Mouse (Mus musculus): ENCODE results near the gene Zc2hc1b. TPM values are rescaled to one million over a fixed set of nuclear protein-coding genes. Genes with fewer than 3 reads are reported as not detected.
"Not testable (repeated sequence)": the region's sequence is repeated elsewhere in the genome, so short reads cannot be mapped to it uniquely, and the experiment has no call there.

Zc2hc1b gene
- total and polyA plus RNA-seq, 3 experiments, result not detected

- Histone ChIP-seq H3K4me1 (ENCODE audit: control insufficient read depth, insufficient read depth, low read length) (no peaks in the 10 kb centered on the region), H3K36me3 (ENCODE audit: control insufficient read depth, insufficient read depth, low read length) (no peaks in the 10 kb centered on the region), H3K79me2 (replicated peaks; ENCODE audit: control insufficient read depth, insufficient read depth, low read length) (no peaks in the 10 kb centered on the region), H3K4me3 (no peak overlapping the region), H3K9ac (ENCODE audit: low read depth, low read length) (no peak overlapping the region), H3K27ac (no peak overlapping the region), H3K27me3 (ENCODE audit: control insufficient read depth, insufficient read depth, low read length) (no peaks in the 10 kb centered on the region)
- TF ChIP-seq EP300 (IDR thresholded peaks at IDR 0.05; ENCODE audit: insufficient read depth, low read depth, low read length) (no peak), CTCF (IDR thresholded peaks at IDR 0.05) (no peak), POLR2A (IDR thresholded peaks at IDR 0.05; ENCODE audit: insufficient read depth, low read depth, low read length) (no peak)
- 92% methylated on average over 1 of the region's 1 CpGs for WGBS
- intact Hi-C loops (cut with DNase I), result no loop called here
- DNase-seq, result no peak
Measured at GRCm38 (mm10) chr10:13199234-13199633, 21.4 kb upstream of the Zc2hc1b start.

GRCm38 (mm10) chr10:13196872-13197507, 19.2 kb upstream of the Zc2hc1b start:
- no peak for DNase-seq
- WGBS, result 66% methylated on average over 8 of the region's 8 CpGs
- H3K27ac ChIP-seq, result no peak overlapping the region
- H3K79me2 ChIP-seq (replicated peaks; ENCODE audit: control insufficient read depth, insufficient read depth, low read length), result no peaks in the 10 kb centered on the region
- intact Hi-C loops (cut with DNase I), result no loop called here
- H3K36me3 ChIP-seq (ENCODE audit: control insufficient read depth, insufficient read depth, low read length), result no peaks in the 10 kb centered on the region
- H3K4me1 ChIP-seq (ENCODE audit: control insufficient read depth, insufficient read depth, low read length), result no peaks in the 10 kb centered on the region; the same call in 1 of the 2 replicates
- TF ChIP-seq CTCF (IDR thresholded peaks at IDR 0.05) (no peak), EP300 (IDR thresholded peaks at IDR 0.05; ENCODE audit: insufficient read depth, low read depth, low read length) (no peak), POLR2A (IDR thresholded peaks at IDR 0.05; ENCODE audit: insufficient read depth, low read depth, low read length) (no peak)
- no peak overlapping the region for H3K9ac ChIP-seq (ENCODE audit: low read depth, low read length)
- no peak overlapping the region for H3K4me3 ChIP-seq
- no peaks in the 10 kb centered on the region for H3K27me3 ChIP-seq (ENCODE audit: control insufficient read depth, insufficient read depth, low read length)

GRCm38 (mm10) chr10:13193496-13193895, 15.7 kb upstream of the Zc2hc1b start:
- not testable (repeated sequence) for H3K79me2 ChIP-seq (replicated peaks; ENCODE audit: control insufficient read depth, insufficient read depth, low read length); DNase-seq; H3K27me3 ChIP-seq (ENCODE audit: control insufficient read depth, insufficient read depth, low read length); H3K27ac ChIP-seq; H3K4me1 ChIP-seq (ENCODE audit: control insufficient read depth, insufficient read depth, low read length); H3K9ac ChIP-seq (ENCODE audit: low read depth, low read length); H3K36me3 ChIP-seq (ENCODE audit: control insufficient read depth, insufficient read depth, low read length)
- intact Hi-C loops (cut with DNase I), result loop anchor here (5.0 kb wide), 2 partner anchors 134 to 186 kb away; partner anchors contain the start of gene Sf3b5
- H3K4me3 ChIP-seq, result peak overlapping the region; percentile 81; the same call in 1 of the 2 replicates
- WGBS, result 91% methylated on average over 7 of the region's 7 CpGs

GRCm38 (mm10) chr10:13192731-13193351, 15.0 kb upstream of the Zc2hc1b start, which contains the start of gene Ltv1:
Ltv1 (minus strand) TSS chr10:13193168.
- under 1% methylated on average over 43 of the region's 43 CpGs for WGBS
- intact Hi-C loops (cut with DNase I), result loop anchor here (5.0 kb wide), 2 partner anchors 134 to 186 kb away; partner anchors contain the start of gene Sf3b5

GRCm38 (mm10) chr10:13189881-13190280, 12.1 kb upstream of the Zc2hc1b start:
- Histone ChIP-seq H3K9ac (ENCODE audit: low read depth, low read length) (no peak overlapping the region), H3K27ac (no peak overlapping the region), H3K4me3 (no peak overlapping the region), H3K4me1 (ENCODE audit: control insufficient read depth, insufficient read depth, low read length) (no peaks in the 10 kb centered on the region; the same call in 1 of the 2 replicates), H3K36me3 (ENCODE audit: control insufficient read depth, insufficient read depth, low read length) (no peaks in the 10 kb centered on the region), H3K27me3 (ENCODE audit: control insufficient read depth, insufficient read depth, low read length) (no peaks in the 10 kb centered on the region), H3K79me2 (replicated peaks; ENCODE audit: control insufficient read depth, insufficient read depth, low read length) (no peaks in the 10 kb centered on the region)
- intact Hi-C loops (cut with DNase I), result loop anchor here (5.0 kb wide), 2 partner anchors 137 to 183 kb away; partner anchors contain the start of gene Sf3b5
- no peak for DNase-seq
- no peak for TF ChIP-seq POLR2A (IDR thresholded peaks at IDR 0.05; ENCODE audit: insufficient read depth, low read depth, low read length)
- no peak for TF ChIP-seq CTCF (IDR thresholded peaks at IDR 0.05)
- TF ChIP-seq EP300 (IDR thresholded peaks at IDR 0.05; ENCODE audit: insufficient read depth, low read depth, low read length), result no peak
- WGBS, result 89% methylated on average over 5 of the region's 5 CpGs

More at GRCm38 (mm10) chr10:13192731-13193351, 15.0 kb upstream of the Zc2hc1b start, which contains the start of gene Ltv1:
- Histone ChIP-seq H3K27ac (peak within 1 kb of the TSS; percentile 85), H3K79me2 (replicated peaks; ENCODE audit: control insufficient read depth, insufficient read depth, low read length) (no peaks in the 10 kb centered on the region), H3K4me3 (peak within 1 kb of the TSS; percentile 81), H3K4me1 (ENCODE audit: control insufficient read depth, insufficient read depth, low read length) (no peaks in the 10 kb centered on the region; the same call in 1 of the 2 replicates), H3K9ac (ENCODE audit: low read depth, low read length) (peak within 1 kb of the TSS; percentile 87), H3K27me3 (ENCODE audit: control insufficient read depth, insufficient read depth, low read length) (no peaks in the 10 kb centered on the region), H3K36me3 (ENCODE audit: control insufficient read depth, insufficient read depth, low read length) (no peaks in the 10 kb centered on the region)
- DNase-seq, result peak; percentile 95 to 96
- no peak for TF ChIP-seq EP300 (IDR thresholded peaks at IDR 0.05; ENCODE audit: insufficient read depth, low read depth, low read length)
- TF ChIP-seq POLR2A (IDR thresholded peaks at IDR 0.05; ENCODE audit: insufficient read depth, low read depth, low read length), result no peak; the same call in 1 of the 2 replicates
- TF ChIP-seq CTCF (IDR thresholded peaks at IDR 0.05), result no peak

GRCm38 (mm10) chr10:13186754-13187153, 8.9 kb upstream of the Zc2hc1b start:
- WGBS, result 68% methylated on average over 3 of the region's 3 CpGs
- Histone ChIP-seq H3K4me3 (no peak overlapping the region), H3K36me3 (ENCODE audit: control insufficient read depth, insufficient read depth, low read length) (peaks cover 3% of the 10 kb centered on the region; the same call in 1 of the 2 replicates), H3K27ac (no peak overlapping the region), H3K79me2 (replicated peaks; ENCODE audit: control insufficient read depth, insufficient read depth, low read length) (no peaks in the 10 kb centered on the region), H3K27me3 (ENCODE audit: control insufficient read depth, insufficient read depth, low read length) (no peaks in the 10 kb centered on the region), H3K9ac (ENCODE audit: low read depth, low read length) (no peak overlapping the region), H3K4me1 (ENCODE audit: control insufficient read depth, insufficient read depth, low read length) (no peaks in the 10 kb centered on the region; the same call in 1 of the 2 replicates)
- TF ChIP-seq CTCF (IDR thresholded peaks at IDR 0.05) (no peak), EP300 (IDR thresholded peaks at IDR 0.05; ENCODE audit: insufficient read depth, low read depth, low read length) (no peak), POLR2A (IDR thresholded peaks at IDR 0.05; ENCODE audit: insufficient read depth, low read depth, low read length) (no peak)
- DNase-seq, result no peak
- intact Hi-C loops (cut with DNase I), result no loop called here

Measured in heart, adult 2 months (tissue).